Mouse (Mus musculus): ENCODE data around the gene Plcb1.

Plcb1 gene

GRCm38 (mm10) chr2:135419301-135419700 lies 633.4 kb downstream of the Plcb1 start:
- no peak for DNase-seq (ENCODE audit: low spot score)

DNA sequence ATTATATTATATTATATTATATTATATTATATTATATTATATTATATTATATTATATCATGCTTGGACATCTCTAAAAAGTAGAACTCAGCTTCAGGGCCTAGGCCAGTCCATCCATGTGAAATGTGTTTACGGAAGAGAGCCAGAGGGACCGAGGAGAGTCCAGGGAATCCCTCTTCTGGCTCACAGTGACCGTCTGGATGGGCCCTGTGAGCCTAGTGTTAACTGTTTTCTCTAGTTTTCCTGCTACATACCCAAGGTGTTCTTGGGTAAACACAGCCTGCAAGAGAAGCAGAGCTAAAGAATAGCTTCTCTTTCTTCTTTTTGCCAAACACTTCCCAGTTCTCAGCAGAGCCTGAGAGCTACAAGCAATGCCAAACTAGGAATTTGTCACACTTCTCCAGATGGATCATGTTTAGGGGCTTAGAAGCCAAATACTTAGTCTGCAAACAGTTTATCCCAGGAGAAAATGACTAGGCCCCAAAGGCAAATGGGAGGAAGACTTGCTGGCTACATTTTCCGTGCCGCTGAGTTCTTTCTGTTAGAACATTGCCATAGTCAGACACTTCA lies 649.2 kb downstream of the Plcb1 start:
- no peak for DNase-seq (ENCODE audit: low spot score)

GRCm38 (mm10) chr2:135439034-135439433 lies 653.2 kb downstream of the Plcb1 start:
- DNase-seq (ENCODE audit: low spot score) = no peak

GRCm38 (mm10) chr2:135439546-135440517 lies 654.0 kb downstream of the Plcb1 start:
- peak; percentile 11 for DNase-seq (ENCODE audit: low spot score)

DNA sequence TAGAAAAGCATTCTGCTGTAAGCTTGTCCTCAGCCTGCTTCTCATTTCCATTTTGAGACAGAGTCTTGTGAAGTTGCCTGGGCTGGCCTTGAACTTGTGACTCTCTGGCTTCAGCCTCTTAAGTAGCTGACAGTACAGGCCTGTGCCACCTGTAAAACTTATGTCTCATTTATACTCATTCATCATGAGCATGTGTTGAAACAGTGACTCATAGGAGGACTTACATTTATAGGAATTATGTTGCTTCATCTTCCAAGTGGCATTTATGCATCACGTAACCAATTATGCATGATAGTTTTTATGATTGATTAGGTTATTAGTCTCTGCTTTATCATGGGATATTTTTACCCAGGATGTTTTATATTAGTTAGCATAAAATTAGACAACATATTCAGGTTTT lies 667.7 kb downstream of the Plcb1 start:
- DNase-seq (ENCODE audit: low spot score) = no peak

DNA sequence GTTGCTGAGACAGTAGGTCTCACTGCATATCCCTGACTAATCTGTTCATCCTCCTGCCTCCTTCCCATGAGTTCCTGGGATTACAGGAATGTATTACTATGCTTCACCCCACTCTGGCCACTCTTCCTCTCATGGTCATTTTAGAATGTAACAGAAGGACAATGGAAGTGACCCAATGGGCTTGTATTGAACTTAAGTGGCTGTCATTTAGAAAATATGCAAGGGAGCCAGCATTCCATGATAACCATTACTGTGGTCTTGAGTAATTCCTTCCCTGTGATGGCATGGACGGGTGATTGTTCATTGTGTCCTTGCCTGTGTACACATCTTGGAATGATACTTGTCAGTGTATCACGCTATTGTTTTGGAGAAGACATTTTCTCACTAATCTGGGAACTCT lies 668.1 kb downstream of the Plcb1 start:
- DNase-seq (ENCODE audit: low spot score) = no peak

DNA sequence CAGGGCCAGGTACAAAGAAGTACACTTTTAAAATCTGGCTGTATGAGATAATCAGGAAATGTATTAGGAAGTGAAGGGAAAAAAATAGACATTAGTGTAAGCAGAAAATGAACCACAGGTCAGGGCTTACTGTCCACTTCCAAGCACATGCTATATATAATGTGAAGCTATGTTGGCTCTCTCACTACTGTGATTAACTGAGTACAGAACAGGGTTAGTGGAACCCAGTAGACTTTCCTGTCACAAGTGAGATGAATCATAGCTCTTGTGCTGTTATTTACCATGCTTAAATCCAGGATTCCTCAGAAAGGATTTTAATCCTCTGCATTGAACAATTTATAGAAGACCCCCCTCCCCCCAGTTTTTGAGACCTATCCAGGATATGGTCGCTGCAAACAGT lies 668.6 kb downstream of the Plcb1 start:
- DNase-seq (ENCODE audit: low spot score) = no peak

GRCm38 (mm10) chr2:135467895-135468294 lies 682.0 kb downstream of the Plcb1 start:
- no peak for DNase-seq (ENCODE audit: low spot score)

GRCm38 (mm10) chr2:135474107-135474506 lies 688.2 kb downstream of the Plcb1 start:
- no peak for DNase-seq (ENCODE audit: low spot score)

GRCm38 (mm10) chr2:135485248-135485647 lies 699.4 kb downstream of the Plcb1 start:
- no peak for DNase-seq (ENCODE audit: low spot score)

DNA sequence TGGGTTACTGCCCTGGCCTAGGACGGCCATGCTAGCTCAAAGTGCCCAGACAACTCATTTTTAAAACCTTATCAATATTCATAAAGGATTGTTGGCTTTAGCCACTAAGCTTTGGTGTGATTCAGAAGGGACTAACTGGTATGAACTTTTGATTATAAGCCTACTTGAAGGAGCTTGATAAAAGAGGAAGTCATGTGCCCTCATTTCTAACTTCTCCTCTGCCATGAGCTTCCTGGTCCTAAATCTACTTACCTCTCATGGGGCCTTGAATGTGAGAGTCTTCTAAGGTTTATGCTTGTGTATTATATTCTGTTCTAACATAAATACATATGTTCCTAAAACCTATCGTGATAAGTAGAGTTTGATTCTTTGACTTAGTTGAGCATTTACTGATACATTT lies 702.4 kb downstream of the Plcb1 start:
- no peak for DNase-seq (ENCODE audit: low spot score)

- no peak for DNase-seq (ENCODE audit: low spot score)
Observed at GRCm38 (mm10) chr2:135489127-135489526, 703.3 kb downstream of the Plcb1 start.

GRCm38 (mm10) chr2:135492777-135493176 lies 706.9 kb downstream of the Plcb1 start:
- no peak for DNase-seq (ENCODE audit: low spot score)

- DNase-seq (ENCODE audit: low spot score) = no peak
Observed at GRCm38 (mm10) chr2:135496553-135496952, 710.7 kb downstream of the Plcb1 start.

GRCm38 (mm10) chr2:135497251-135497650 lies 711.4 kb downstream of the Plcb1 start:
- DNase-seq (ENCODE audit: low spot score) = no peak

DNA sequence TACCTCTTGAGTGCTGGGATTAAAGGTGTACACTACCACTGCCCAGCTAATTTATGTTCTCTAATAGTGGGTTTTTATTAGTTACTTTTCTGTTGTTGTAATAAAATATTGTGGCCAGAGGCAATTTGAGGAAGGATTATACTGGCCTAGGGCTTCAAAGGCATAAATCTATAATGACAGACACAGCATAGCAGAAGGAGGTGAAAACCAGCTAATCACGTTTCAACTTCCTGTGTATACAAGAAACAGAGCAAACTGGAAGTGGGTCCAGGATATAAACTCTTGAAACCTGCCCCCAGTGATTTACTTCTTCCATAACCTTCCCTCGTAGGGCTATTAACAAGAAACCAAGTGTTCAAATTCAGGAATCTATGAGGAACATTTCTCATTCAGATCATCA lies 715.0 kb downstream of the Plcb1 start:
- no peak for DNase-seq (ENCODE audit: low spot score)

DNA sequence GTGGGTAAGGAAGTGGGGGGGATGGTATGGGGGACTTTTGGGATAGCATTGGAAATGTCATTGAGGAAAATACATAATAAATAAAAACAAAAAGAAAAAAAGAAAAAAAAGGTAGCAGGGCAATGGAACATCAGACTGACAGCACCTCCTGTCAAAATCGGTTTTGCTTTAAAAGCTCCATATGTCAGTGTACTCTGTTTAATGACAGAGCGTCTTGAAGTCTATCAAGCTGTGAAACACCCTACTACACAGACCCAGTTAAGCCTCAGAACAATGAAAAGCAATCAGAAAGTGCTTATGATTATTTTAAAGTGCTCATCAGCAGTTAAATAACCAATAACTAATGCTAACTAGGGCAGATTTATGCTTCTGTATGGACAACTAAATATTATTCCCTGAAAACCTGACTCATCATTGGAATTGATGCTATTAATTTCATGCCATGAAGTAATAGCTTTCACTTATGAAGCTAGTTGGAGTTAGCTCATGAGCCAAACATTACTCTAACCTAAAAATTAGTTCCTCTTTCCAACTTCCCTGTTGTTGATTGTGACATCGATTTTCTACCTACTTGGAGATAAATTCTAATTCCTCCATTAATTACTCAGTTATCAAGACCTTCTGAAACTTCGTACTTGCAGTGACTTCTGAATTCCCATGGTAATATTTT lies 717.6 kb downstream of the Plcb1 start:
- no peak for DNase-seq (ENCODE audit: low spot score)

DNA sequence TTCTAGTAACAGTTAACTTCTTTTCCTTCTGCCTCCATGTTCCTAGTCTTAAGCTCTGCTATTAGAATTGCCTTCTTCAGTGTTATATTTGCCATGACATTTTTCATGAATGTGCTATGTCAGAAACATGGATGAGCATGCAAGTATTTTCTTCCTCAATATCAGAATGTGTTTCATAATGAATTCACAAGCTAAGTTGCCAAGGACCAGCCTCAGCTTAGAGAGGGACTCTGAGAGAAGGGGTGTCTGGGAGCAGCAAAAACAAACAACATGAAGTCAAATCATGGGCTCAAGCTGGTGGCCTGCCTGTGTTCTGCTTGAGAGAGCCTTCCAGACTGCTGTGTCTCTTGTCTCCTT lies 718.1 kb downstream of the Plcb1 start:
- DNase-seq (ENCODE audit: low spot score) = no peak

GRCm38 (mm10) chr2:135507111-135507510 lies 721.2 kb downstream of the Plcb1 start:
- no peak for DNase-seq (ENCODE audit: low spot score)

- DNase-seq (ENCODE audit: low spot score) = no peak
Observed at GRCm38 (mm10) chr2:135518956-135519355, 733.1 kb downstream of the Plcb1 start.
